Mouse (Mus musculus) right cerebral cortex, adult 18-20 months (tissue): Measurements from ENCODE around the gene Zeb2.

Source experiments
- DNase-seq: peaks from one replicate; pipeline ENCODE4 v3.0.0; 2022; ENCODE audit warnings: mixed read lengths

Zeb2 gene

GRCm38 (mm10) chr2:45117087-45117561, at the start of gene Zeb2:
Gene Zeb2 (minus strand): TSS chr2:45117395.
- peak; percentile 77 for DNase-seq

- DNase-seq, result no peak
Measured at GRCm38 (mm10) chr2:45158785-45159184, 41.6 kb upstream of the Zeb2 start.

GRCm38 (mm10) chr2:45158351-45158782, 41.2 kb upstream of the Zeb2 start:
- DNase-seq, result no peak

- DNase-seq, result no peak
Measured at GRCm38 (mm10) chr2:45153315-45153714, 36.1 kb upstream of the Zeb2 start.

GRCm38 (mm10) chr2:45143162-45143561, 26.0 kb upstream of the Zeb2 start:
- no peak for DNase-seq

GRCm38 (mm10) chr2:45138906-45139305, 21.7 kb upstream of the Zeb2 start:
- DNase-seq, result no peak

GRCm38 (mm10) chr2:45136783-45137182, 19.6 kb upstream of the Zeb2 start:
- no peak for DNase-seq

- DNase-seq, result no peak
Measured at GRCm38 (mm10) chr2:45133225-45133624, 16.0 kb upstream of the Zeb2 start.

- no peak for DNase-seq
Measured at GRCm38 (mm10) chr2:45130461-45131156, 13.4 kb upstream of the Zeb2 start.

- no peak for DNase-seq
Measured at GRCm38 (mm10) chr2:45129556-45129955, 12.4 kb upstream of the Zeb2 start.

GRCm38 (mm10) chr2:45128696-45129095, 11.5 kb upstream of the Zeb2 start:
- DNase-seq, result no peak

GRCm38 (mm10) chr2:45126401-45126800, 9.2 kb upstream of the Zeb2 start:
- DNase-seq, result no peak

GRCm38 (mm10) chr2:45125181-45125580, 8.0 kb upstream of the Zeb2 start:
- DNase-seq, result no peak

GRCm38 (mm10) chr2:45123490-45123889, 6.3 kb upstream of the Zeb2 start:
- no peak for DNase-seq

- no peak for DNase-seq
Measured at GRCm38 (mm10) chr2:45118121-45118520, 926 bp upstream of the Zeb2 start.

- no peak for DNase-seq
Measured at GRCm38 (mm10) chr2:45117592-45117991, 397 bp upstream of the Zeb2 start.

- DNase-seq, result peak; percentile 47
Measured at GRCm38 (mm10) chr2:45116531-45117024, 617 bp downstream of the Zeb2 start.

- DNase-seq, result no peak
Measured at GRCm38 (mm10) chr2:45115720-45116495, 1.3 kb downstream of the Zeb2 start.

GRCm38 (mm10) chr2:45115211-45115610, 2.0 kb downstream of the Zeb2 start:
- DNase-seq, result no peak

GRCm38 (mm10) chr2:45114596-45114995, 2.6 kb downstream of the Zeb2 start:
- no peak for DNase-seq

GRCm38 (mm10) chr2:45113912-45114311, 3.3 kb downstream of the Zeb2 start:
- no peak for DNase-seq

- DNase-seq, result no peak
Measured at GRCm38 (mm10) chr2:45112891-45113683, 4.1 kb downstream of the Zeb2 start.
